23 mouse cellular contexts compared by ENCODE assay signal in the genomic region with DNA sequence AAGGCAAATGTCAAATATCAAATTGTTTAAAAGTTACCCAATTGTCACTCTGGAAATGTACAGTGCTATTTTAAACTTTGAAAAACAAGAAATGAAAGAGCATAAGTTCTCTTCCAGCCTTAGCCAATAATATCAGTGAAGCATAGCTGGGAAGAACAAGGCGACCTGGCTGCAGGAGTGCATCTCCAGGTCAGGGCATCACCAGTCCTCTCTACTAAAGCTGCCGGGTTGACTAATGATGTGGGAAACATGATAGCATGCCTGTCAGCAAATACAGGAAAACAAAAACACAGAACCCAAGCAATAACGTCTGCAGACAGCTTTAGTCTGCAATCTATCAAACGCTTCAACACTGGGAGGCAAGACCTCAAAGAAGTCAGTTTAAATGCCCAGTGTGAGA. TPM values are rescaled to one million over a fixed set of nuclear protein-coding genes. Genes with fewer than 3 reads are reported as not detected.
DNase-seq lines count a peak whose midpoint lies in the region; ATAC-seq lines count a peak whose summit lies in the region.
"Had no signal": no experiment of that assay in that cellular context is flagged by ENCODE, and none has a peak within 500 bp of the region (broad histone marks: within the 10 kb centered on the region; RNA-seq: fewer than 3 reads in every experiment).

No protein-coding gene starts in this region.

- no peak overlapping the region for H3K27ac ChIP-seq in kidney, embryonic 16.5 days (ENCODE audit: low read length)
- H3K27ac ChIP-seq: embryonic facial prominence, embryonic 12.5 days; hindbrain, embryonic 13.5 days; limb, embryonic 10.5 days; macrophage; midbrain, embryonic 13.5 days had no signal

- H3K36me3 ChIP-seq in kidney, embryonic 16.5 days (ENCODE audit: insufficient read depth, low read length), result no peaks in the 10 kb centered on the region
- H3K36me3 ChIP-seq: embryonic facial prominence, embryonic 12.5 days; hindbrain, embryonic 13.5 days; midbrain, embryonic 13.5 days had no signal

- ATAC-seq in kidney, embryonic 16.5 days (ENCODE audit: low FRiP score, low TSS enrichment), result peak; percentile 75; the same call in 1 of the 2 replicates
- ATAC-seq: forebrain, postnatal 0 days; liver, postnatal 0 days; lung, postnatal 0 days; midbrain, embryonic 13.5 days had no signal

- H3K4me2 ChIP-seq in kidney, embryonic 16.5 days (replicated peaks; ENCODE audit: low read depth, low read length), result no peak overlapping the region
- H3K4me2 ChIP-seq: embryonic facial prominence, embryonic 12.5 days; hindbrain, embryonic 13.5 days; midbrain, embryonic 13.5 days had no signal

- no peaks in the 10 kb centered on the region for H3K9me3 ChIP-seq in kidney, embryonic 16.5 days (ENCODE audit: low read length)
- H3K9me3 ChIP-seq: embryonic facial prominence, embryonic 12.5 days; hindbrain, embryonic 13.5 days; limb, embryonic 10.5 days; midbrain, embryonic 13.5 days had no signal

- no peak overlapping the region for H3K4me3 ChIP-seq in kidney, embryonic 16.5 days (ENCODE audit: low read length)
- H3K4me3 ChIP-seq: embryonic facial prominence, embryonic 12.5 days; hindbrain, embryonic 13.5 days; limb, embryonic 10.5 days; midbrain, embryonic 13.5 days had no signal

- H3K27me3 ChIP-seq in kidney, embryonic 16.5 days (ENCODE audit: insufficient read depth, low read length), result no peaks in the 10 kb centered on the region
- H3K27me3 ChIP-seq: embryonic facial prominence, embryonic 12.5 days; hindbrain, embryonic 13.5 days; midbrain, embryonic 13.5 days had no signal

- H3K4me1 ChIP-seq in kidney, embryonic 16.5 days (ENCODE audit: insufficient read depth, low read length), result 0 out of 2 replicates have a peak, but pooled peaks cover 3% of the 10 kb centered on the region
- H3K4me1 ChIP-seq: embryonic facial prominence, embryonic 12.5 days had no signal

- peak; percentile 50 for DNase-seq in gastrocnemius, adult 18-20 months (ENCODE audit: low spot score)
- no peak for DNase-seq in gastrocnemius, postnatal 25 days
- DNase-seq in kidney, adult 18-20 months, result no peak
- peak; percentile 52 for DNase-seq in 3T3-L1 (ENCODE audit: low read depth, low spot score)
- DNase-seq in embryo, embryonic 9.5 days (ENCODE audit: extremely low spot score), result peak; percentile 34
- DNase-seq in right cerebral cortex, postnatal 14 days, result no peak
- no peak for DNase-seq in cerebellum, postnatal 4 days (ENCODE audit: low spot score in 2 of 2)
- DNase-seq: adrenal gland, postnatal 25 days; cerebellum, adult 8-10 months; cerebellum, postnatal 36 days; forebrain, postnatal 0 days; kidney, adult 2 months; liver; liver, postnatal 0 days; right cerebral cortex, adult 18-20 months; thymus, adult 18-20 months had no signal

- WGBS in kidney, embryonic 16.5 days, result 11% methylated on average over 4 of the region's 4 CpGs

- no peak overlapping the region for H3K9ac ChIP-seq in kidney, embryonic 16.5 days (replicated peaks; ENCODE audit: low read length)
- H3K9ac ChIP-seq: embryonic facial prominence, embryonic 12.5 days; forebrain, postnatal 0 days; hindbrain, embryonic 13.5 days; liver, postnatal 0 days; midbrain, embryonic 13.5 days had no signal

RNA-seq across cellular contexts. Expression of gene Atl2, which starts 12.7 kb away (rescaled TPM):
- total RNA-seq in gastrocnemius, adult 18-20 months (2021), result 100 to 1,000 TPM; 143 to 147 TPM
- total RNA-seq in gastrocnemius, postnatal 25 days (2021), result 100 to 1,000 TPM in 1 of 2 experiments, 10 to 100 TPM in 1; 86.3 to 101 TPM
- 42.3 and 42.4 TPM in 2 replicates for polyA plus RNA-seq in kidney, embryonic 16.5 days (2015; fragmentation: Nextera tagmentation; extraction: Ambion mirVana)

Comparison
In these comparisons a context has a peak if more than half of its experiments do, and no peak if none do; other contexts are left out.
1. DNase-seq: peak in gastrocnemius, adult 18-20 months (single experiment), 3T3-L1 (single experiment) and embryo, embryonic 9.5 days (single experiment); none in gastrocnemius, postnatal 25 days (single experiment), kidney, adult 18-20 months (single experiment), right cerebral cortex, postnatal 14 days (single experiment) and cerebellum, postnatal 4 days (0 of 2).